Mouse (Mus musculus) Patski (cell line): ENCODE results near the gene Tbc1d30. TPM values are rescaled to one million over a fixed set of nuclear protein-coding genes. Genes with fewer than 3 reads are reported as not detected.

Experiments
- ATAC-seq: fragments of 100-300 bp; one replicate; pipeline ENCODE4 v1.8.0; 2021
- CTCF ChIA-PET: fragments of 350-600 bp; sonication (Branson Sonifier 250); formaldehyde crosslinking; loops from one replicate; lab custom pipeline; 2022; ENCODE audit warnings: inconsistent platforms; lab: Charles Lee
- POLR2A ChIA-PET: fragments of 350-600 bp; sonication (Branson Sonifier 250); formaldehyde crosslinking; loops from one replicate; lab custom pipeline; 2022; ENCODE audit warnings: antibody characterized with exemption, inconsistent platforms; lab: Charles Lee
- DNase-seq: peaks from one replicate; pipeline ENCODE4 v3.0.0-alpha.2; 2011; ENCODE audit warnings: low read depth, low spot score
- H3K27me3 ChIP-seq: fragments of 371-371 bp; one replicate; pipeline ENCODE4 v1.5.1; 2021
- CTCF ChIP-seq: fragments of 100-300 bp; IDR thresholded peaks from one replicate; pipeline ENCODE4 v1.5.1; 2021
- in situ Hi-C: fragments of 300-500 bp; cut with MboI; formaldehyde crosslinking; loops from 3 replicates; pipeline ENCODE4 v1.11.1; 2018; ENCODE audit warnings: low pct_unique_long_range_greater_than_20kb, mixed read lengths
- polyA plus RNA-seq: library from polyadenylated mRNA; unstranded; gene quantifications from one replicate; pipeline ENCODE4 v1.2.3, GENCODE M21; 2021

Gene Tbc1d30
- polyA plus RNA-seq, 1 experiment from 2014 or later: 0.24 TPM

GRCm38 (mm10) chr10:121246971-121247370, 104.1 kb downstream of the Tbc1d30 start:
- ChIA-PET CTCF (no interaction called here), POLR2A (no interaction called here)
- ATAC-seq (no peak), DNase-seq (no peak)
- no peak for TF ChIP-seq CTCF
- no peaks in the 10 kb centered on the region for H3K27me3 ChIP-seq
- in situ Hi-C loops: no loop called here

GRCm38 (mm10) chr10:121243373-121244207, 107.5 kb downstream of the Tbc1d30 start:
- TF ChIP-seq CTCF: no peak
- ChIA-PET CTCF (interaction anchor here (1.0 to 1.5 kb wide), 2 partner anchors 10 to 210 kb away, joined by 3 to 4 read pairs; no protein-coding TSS in a partner anchor), POLR2A (no interaction called here)
- no peak for DNase-seq
- H3K27me3 ChIP-seq: no peaks in the 10 kb centered on the region
- no peak for ATAC-seq
- in situ Hi-C loops: no loop called here

- ChIA-PET POLR2A (no interaction called here), CTCF (interaction anchor here (1.3 to 1.5 kb wide), 2 partner anchors 14 to 209 kb away, joined by 4 read pairs; no protein-coding TSS in a partner anchor)
- TF ChIP-seq CTCF: no peak
- no peak for DNase-seq
- no peak for ATAC-seq
- H3K27me3 ChIP-seq: no peaks in the 10 kb centered on the region
- in situ Hi-C loops: no loop called here
Measured at GRCm38 (mm10) chr10:121242596-121242995, 108.5 kb downstream of the Tbc1d30 start.

- no peaks in the 10 kb centered on the region for H3K27me3 ChIP-seq
- in situ Hi-C loops: no loop called here
- CTCF ChIA-PET: interaction anchor here (0.6 kb wide), 1 partner anchor 64 kb away, joined by 3 read pairs; no protein-coding TSS in a partner anchor
- no peak for TF ChIP-seq CTCF
- ATAC-seq (peak; percentile 65), DNase-seq (peak; percentile 74)
- POLR2A ChIA-PET: no interaction called here
Measured at GRCm38 (mm10) chr10:121239065-121239464, 112.0 kb downstream of the Tbc1d30 start.

GRCm38 (mm10) chr10:121238551-121238950, 112.5 kb downstream of the Tbc1d30 start:
- ATAC-seq (no peak), DNase-seq (no peak)
- ChIA-PET CTCF (no interaction called here), POLR2A (no interaction called here)
- no peak for TF ChIP-seq CTCF
- in situ Hi-C loops: no loop called here
- no peaks in the 10 kb centered on the region for H3K27me3 ChIP-seq

GRCm38 (mm10) chr10:121237377-121237776, 113.7 kb downstream of the Tbc1d30 start:
- POLR2A ChIA-PET: no interaction called here
- no peak for TF ChIP-seq CTCF
- DNase-seq: no peak
- no peak for ATAC-seq
- CTCF ChIA-PET: no interaction called here
- in situ Hi-C loops: no loop called here
- no peaks in the 10 kb centered on the region for H3K27me3 ChIP-seq

- DNase-seq (peak; percentile 64), ATAC-seq (no peak)
- TF ChIP-seq CTCF: no peak
- in situ Hi-C loops: no loop called here
- H3K27me3 ChIP-seq: no peaks in the 10 kb centered on the region
- POLR2A ChIA-PET: no interaction called here
- CTCF ChIA-PET: interaction anchor here (1.0 kb wide), 2 partner anchors 20 to 202 kb away, joined by 3 read pairs; no protein-coding TSS in a partner anchor
Measured at GRCm38 (mm10) chr10:121235167-121235824, 115.8 kb downstream of the Tbc1d30 start.

GRCm38 (mm10) chr10:121234476-121234875, 116.6 kb downstream of the Tbc1d30 start:
- no peak for TF ChIP-seq CTCF
- ChIA-PET POLR2A (no interaction called here), CTCF (interaction anchor here (1.0 kb wide), 3 partner anchors 14 to 202 kb away, joined by 3 read pairs; no protein-coding TSS in a partner anchor)
- DNase-seq: no peak
- in situ Hi-C loops: no loop called here
- peaks cover 3% of the 10 kb centered on the region for H3K27me3 ChIP-seq
- no peak for ATAC-seq

GRCm38 (mm10) chr10:121228422-121228953, 122.6 kb downstream of the Tbc1d30 start:
- ATAC-seq: no peak
- DNase-seq: no peak
- in situ Hi-C loops: no loop called here
- H3K27me3 ChIP-seq: peaks cover 3% of the 10 kb centered on the region
- ChIA-PET CTCF (no interaction called here), POLR2A (no interaction called here)
- TF ChIP-seq CTCF: no peak

- DNase-seq (no peak), ATAC-seq (no peak)
- peaks cover 3% of the 10 kb centered on the region for H3K27me3 ChIP-seq
- in situ Hi-C loops: no loop called here
- ChIA-PET POLR2A (no interaction called here), CTCF (no interaction called here)
- TF ChIP-seq CTCF: no peak
Measured at GRCm38 (mm10) chr10:121227988-121228409, 123.1 kb downstream of the Tbc1d30 start.
